Mouse (Mus musculus) forebrain, embryonic 16.5 days (tissue): ENCODE data around the gene Tubal3. TPM values are rescaled to one million over a fixed set of nuclear protein-coding genes. Genes with fewer than 3 reads are reported as not detected.

Experiments used
- ATAC-seq: fragments of 200-750 bp; cut with Nextera tagmentation; 2 replicates; pipeline ENCODE4 v1.8.0; 2017; ENCODE audit warnings: mild to moderate bottlenecking, moderate library complexity
- H3K27ac ChIP-seq: fragments of 300-500 bp; sonication (generic); 2 replicates; pipeline ENCODE4 v1.5.1; 2014; ENCODE audit warnings: low read length, control low read depth
- H3K27me3 ChIP-seq: fragments of 300-500 bp; sonication (generic); replicated peaks from 2 replicates; pipeline ENCODE4 v1.6.1; 2014; ENCODE audit warnings: low read length; ENCODE audit not compliant: control insufficient read depth, insufficient read depth
- H3K36me3 ChIP-seq: fragments of 300-500 bp; sonication (generic); 2 replicates; pipeline ENCODE4 v1.6.1; 2014; ENCODE audit not compliant: control insufficient read depth, insufficient read depth
- H3K4me1 ChIP-seq: fragments of 300-500 bp; sonication (generic); replicated peaks from 2 replicates; pipeline ENCODE4 v1.6.1; 2014; ENCODE audit warnings: low read length; ENCODE audit not compliant: control insufficient read depth, insufficient read depth
- H3K4me2 ChIP-seq: fragments of 300-500 bp; sonication (generic); 2 replicates; pipeline ENCODE4 v1.6.1; 2014; ENCODE audit warnings: mild to moderate bottlenecking, low read length, control low read depth
- H3K4me3 ChIP-seq: fragments of 300-500 bp; sonication (generic); replicated peaks from 2 replicates; pipeline ENCODE4 v1.5.1; 2014; ENCODE audit warnings: mild to moderate bottlenecking, low read length, control low read depth
- H3K9ac ChIP-seq: fragments of 300-500 bp; sonication (generic); replicated peaks from 2 replicates; pipeline ENCODE4 v1.6.1; 2014; ENCODE audit warnings: low read depth, low read length, control low read depth
- H3K9me3 ChIP-seq: fragments of 300-500 bp; sonication (generic); 2 replicates; pipeline ENCODE4 v1.6.1; 2016; ENCODE audit warnings: low read length; ENCODE audit not compliant: control insufficient read depth
- WGBS: fragments of 180-500 bp; shearing (Covaris S2); extraction: QIAGEN DNeasy Blood & Tissue Kit; methylation state at CpG from one replicate; pipeline ENCODE4 v1.1.7; 2014; 5-methylcytosine and 5-hydroxymethylcytosine counted together
- polyA plus RNA-seq: library from polyadenylated mRNA; unstranded; fragments of >200 nt; fragmentation: Nextera tagmentation; extraction: Ambion mirVana; gene quantifications from 2 replicates; pipeline ENCODE4 v1.2.1, GENCODE M21; 2015

Gene Tubal3
- polyA plus RNA-seq, 1 experiment from 2014 or later, result 0.10 TPM

- Histone ChIP-seq H3K27ac (no peak overlapping the region), H3K9me3 (no peaks in the 10 kb centered on the region), H3K9ac (no peak overlapping the region), H3K4me2 (no peak overlapping the region), H3K27me3 (no peaks in the 10 kb centered on the region), H3K4me3 (no peak overlapping the region), H3K4me1 (no peaks in the 10 kb centered on the region), H3K36me3 (no peaks in the 10 kb centered on the region)
- 85% methylated on average over 6 of the region's 6 CpGs for WGBS
- ATAC-seq, result no peak
These were observed 10.8 kb upstream of the Tubal3 start for GRCm38 (mm10) chr13:3907151-3907696.

- WGBS, result 91% methylated on average over 4 of the region's 4 CpGs
- Histone ChIP-seq H3K4me1 (no peaks in the 10 kb centered on the region), H3K9me3 (no peaks in the 10 kb centered on the region), H3K36me3 (no peaks in the 10 kb centered on the region), H3K27ac (no peak overlapping the region), H3K9ac (no peak overlapping the region), H3K4me3 (no peak overlapping the region), H3K27me3 (no peaks in the 10 kb centered on the region), H3K4me2 (no peak overlapping the region)
- no peak for ATAC-seq
These were observed 9.8 kb upstream of the Tubal3 start for GRCm38 (mm10) chr13:3908262-3908661.

- 88% methylated on average over 5 of the region's 5 CpGs for WGBS
- ATAC-seq, result no peak
- Histone ChIP-seq H3K4me3 (no peak overlapping the region), H3K9me3 (no peaks in the 10 kb centered on the region), H3K27ac (no peak overlapping the region), H3K9ac (no peak overlapping the region), H3K4me1 (no peaks in the 10 kb centered on the region), H3K36me3 (no peaks in the 10 kb centered on the region), H3K4me2 (no peak overlapping the region), H3K27me3 (no peaks in the 10 kb centered on the region)
These were observed 7.7 kb upstream of the Tubal3 start for GRCm38 (mm10) chr13:3910356-3910755.

GRCm38 (mm10) chr13:3913504-3913903 lies 4.6 kb upstream of the Tubal3 start:
- no peaks in the 10 kb centered on the region for H3K27me3 ChIP-seq
- no peak overlapping the region for H3K9ac ChIP-seq
- no peaks in the 10 kb centered on the region for H3K9me3 ChIP-seq
- H3K27ac ChIP-seq, result no peak overlapping the region
- 89% methylated on average over 4 of the region's 4 CpGs for WGBS
- H3K4me1 ChIP-seq, result peaks cover 6% of the 10 kb centered on the region; the same call in 1 of the 2 replicates
- H3K36me3 ChIP-seq, result no peaks in the 10 kb centered on the region
- no peak overlapping the region for H3K4me3 ChIP-seq
- no peak for ATAC-seq
- H3K4me2 ChIP-seq, result no peak overlapping the region

GRCm38 (mm10) chr13:3924483-3924882 lies 6.4 kb downstream of the Tubal3 start:
- Histone ChIP-seq H3K36me3 (no peaks in the 10 kb centered on the region), H3K4me1 (no peaks in the 10 kb centered on the region), H3K4me2 (no peak overlapping the region), H3K27me3 (no peaks in the 10 kb centered on the region), H3K9me3 (no peaks in the 10 kb centered on the region), H3K9ac (no peak overlapping the region), H3K4me3 (no peak overlapping the region), H3K27ac (no peak overlapping the region)
- 90% methylated on average over 5 of the region's 5 CpGs for WGBS
- no peak for ATAC-seq

GRCm38 (mm10) chr13:3925632-3926031 lies 7.6 kb downstream of the Tubal3 start:
- no peaks in the 10 kb centered on the region for H3K4me1 ChIP-seq
- no peak for ATAC-seq
- H3K4me3 ChIP-seq, result no peak overlapping the region
- H3K4me2 ChIP-seq, result no peak overlapping the region
- H3K9ac ChIP-seq, result no peak overlapping the region
- no peaks in the 10 kb centered on the region for H3K27me3 ChIP-seq
- 89% methylated on average over 6 of the region's 6 CpGs for WGBS
- no peaks in the 10 kb centered on the region for H3K36me3 ChIP-seq
- no peak overlapping the region for H3K27ac ChIP-seq
- no peaks in the 10 kb centered on the region for H3K9me3 ChIP-seq

- H3K4me1 ChIP-seq, result no peaks in the 10 kb centered on the region
- H3K9me3 ChIP-seq, result no peaks in the 10 kb centered on the region
- no peak overlapping the region for H3K27ac ChIP-seq
- no peak overlapping the region for H3K9ac ChIP-seq
- no peaks in the 10 kb centered on the region for H3K27me3 ChIP-seq
- H3K36me3 ChIP-seq, result no peaks in the 10 kb centered on the region
- no peak overlapping the region for H3K4me2 ChIP-seq
- no peak for ATAC-seq
- no peak overlapping the region for H3K4me3 ChIP-seq
- 95% methylated on average over 6 of the region's 6 CpGs for WGBS
These were observed 8.0 kb downstream of the Tubal3 start for GRCm38 (mm10) chr13:3926046-3926445.

GRCm38 (mm10) chr13:3944699-3945098 lies 26.6 kb downstream of the Tubal3 start:
- WGBS, result 79% methylated on average over 7 of the region's 7 CpGs
- Histone ChIP-seq H3K9ac (no peak overlapping the region), H3K36me3 (no peaks in the 10 kb centered on the region), H3K27ac (no peak overlapping the region), H3K9me3 (no peaks in the 10 kb centered on the region), H3K4me2 (no peak overlapping the region), H3K27me3 (no peaks in the 10 kb centered on the region), H3K4me3 (no peak overlapping the region), H3K4me1 (no peaks in the 10 kb centered on the region)
- ATAC-seq, result no peak

GRCm38 (mm10) chr13:3945249-3945648 lies 27.2 kb downstream of the Tubal3 start, which contains the start of gene Ucn3:
Ucn3 (minus strand) TSS chr13:3945349.
- 66% methylated on average over 2 of the region's 2 CpGs for WGBS

GRCm38 (mm10) chr13:3947267-3947666 lies 29.2 kb downstream of the Tubal3 start:
- no peak for ATAC-seq
- H3K27me3 ChIP-seq, result no peaks in the 10 kb centered on the region
- no peak overlapping the region for H3K4me3 ChIP-seq
- H3K9me3 ChIP-seq, result no peaks in the 10 kb centered on the region
- no peak overlapping the region for H3K4me2 ChIP-seq
- H3K36me3 ChIP-seq, result no peaks in the 10 kb centered on the region
- H3K4me1 ChIP-seq, result no peaks in the 10 kb centered on the region
- H3K9ac ChIP-seq, result no peak overlapping the region
- H3K27ac ChIP-seq, result no peak overlapping the region
- WGBS, result 93% methylated on average over 4 of the region's 4 CpGs

More at GRCm38 (mm10) chr13:3945249-3945648, 27.2 kb downstream of the Tubal3 start, which contains the start of gene Ucn3:
- H3K4me1 ChIP-seq, result no peaks in the 10 kb centered on the region
- no peak within 1 kb of the TSS for H3K4me2 ChIP-seq
- no peaks in the 10 kb centered on the region for H3K9me3 ChIP-seq
- no peaks in the 10 kb centered on the region for H3K36me3 ChIP-seq
- H3K27ac ChIP-seq, result no peak within 1 kb of the TSS
- no peak within 1 kb of the TSS for H3K9ac ChIP-seq
- H3K4me3 ChIP-seq, result no peak within 1 kb of the TSS
- no peaks in the 10 kb centered on the region for H3K27me3 ChIP-seq
- ATAC-seq, result no peak
